Mouse (Mus musculus): ENCODE results near the gene Tnfrsf1b.

Gene Tnfrsf1b

DNA sequence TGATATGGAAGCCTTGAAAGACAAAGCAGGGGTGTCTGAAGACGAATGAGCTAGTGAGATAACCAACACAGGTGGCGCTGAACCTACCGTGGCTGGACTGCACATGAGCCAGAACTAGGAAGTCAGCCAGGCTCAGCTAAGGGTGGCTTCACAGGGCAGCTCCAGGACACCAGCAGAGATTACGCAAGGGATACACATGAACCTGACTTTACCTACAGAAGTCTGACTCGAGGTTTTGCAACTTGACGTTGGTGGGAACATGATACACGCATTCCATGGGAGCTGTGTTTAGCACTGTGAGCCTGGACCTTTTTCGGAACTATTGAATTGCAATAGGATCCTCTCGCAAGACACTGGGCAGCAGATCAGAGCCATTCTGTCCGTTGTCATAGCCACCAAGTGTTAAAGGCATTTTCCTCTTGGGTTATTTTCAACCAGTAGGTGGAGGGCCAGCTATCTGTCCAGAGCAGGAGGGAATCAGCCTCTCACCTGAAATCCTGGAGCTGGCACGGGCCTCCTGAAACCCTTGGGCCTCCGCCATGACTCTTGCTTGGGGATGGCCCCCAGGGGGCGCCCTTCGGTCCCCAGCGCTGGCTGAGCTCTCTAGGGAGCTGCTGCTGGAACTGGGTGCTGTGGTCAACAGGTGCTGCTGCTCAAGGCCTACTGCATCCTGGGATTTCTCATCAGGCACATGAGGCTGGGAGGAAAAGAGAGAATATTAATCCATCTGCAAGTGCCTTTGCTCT, 27.3 kb downstream of the Tnfrsf1b start:
- peak in 1 of 2 experiments; percentile 76 for DNase-seq (ENCODE audit: low spot score in 2 of 2)

DNA sequence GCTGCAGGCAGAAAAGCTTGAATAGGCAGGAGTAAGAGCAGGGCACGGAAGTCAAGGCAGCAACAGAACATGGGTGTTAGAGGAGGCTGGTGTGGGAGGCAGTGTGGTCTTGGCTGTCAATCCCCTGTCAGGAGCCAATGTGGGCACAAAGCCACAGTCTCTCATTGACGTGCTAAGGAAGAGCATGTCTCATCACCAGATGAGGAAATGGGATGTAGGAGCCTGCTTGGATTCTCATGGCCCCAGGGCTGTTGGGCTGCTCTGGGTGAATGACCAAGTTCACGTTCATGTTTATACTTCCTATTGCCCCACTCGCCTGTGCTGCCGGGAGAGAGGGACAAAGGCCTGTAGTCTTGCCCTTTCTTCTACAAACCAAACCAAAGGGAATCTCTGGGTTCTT, 28.8 kb downstream of the Tnfrsf1b start:
- DNase-seq (ENCODE audit: low spot score in 2 of 2) = no peak

DNA sequence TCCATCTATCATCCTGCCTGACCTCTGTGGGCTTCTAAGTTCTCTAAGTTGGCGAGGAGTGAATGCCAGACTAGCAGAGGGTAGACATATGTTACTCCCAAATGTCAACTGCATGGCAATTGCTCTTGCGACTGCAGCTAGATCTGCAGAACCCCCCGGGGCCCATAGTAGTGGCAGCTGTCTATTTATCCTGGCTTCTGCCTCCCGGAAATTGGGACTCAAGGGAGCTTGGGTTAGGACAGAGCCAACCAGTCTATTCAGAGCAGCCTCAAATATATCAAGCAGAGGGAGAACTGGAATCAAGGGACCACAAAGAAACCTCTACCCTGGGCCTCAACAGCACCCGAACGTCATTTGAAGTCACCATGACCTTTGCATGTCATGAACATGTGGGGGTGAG, 29.6 kb downstream of the Tnfrsf1b start:
- no peak for DNase-seq (ENCODE audit: low spot score in 2 of 2)

DNA sequence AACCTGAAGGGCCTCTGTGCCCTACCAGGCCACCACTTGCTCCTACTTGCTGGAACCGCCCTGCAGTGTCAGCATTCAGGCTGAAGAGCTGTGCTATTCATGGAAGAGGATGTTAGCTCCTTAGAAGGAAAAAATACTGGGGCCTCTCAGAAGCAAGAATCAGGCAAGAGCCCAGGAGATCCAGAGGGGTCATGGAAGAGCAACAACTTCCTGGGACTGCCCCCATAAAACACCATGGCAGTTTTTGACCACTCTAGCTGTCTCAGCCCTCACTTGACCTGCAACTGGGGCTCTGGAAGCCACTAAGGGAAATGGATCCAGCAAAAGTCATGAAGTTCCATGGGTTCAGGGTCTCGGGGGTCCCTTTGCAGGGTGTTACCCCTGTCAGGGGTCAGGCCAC, 31.3 kb downstream of the Tnfrsf1b start:
- no peak for DNase-seq (ENCODE audit: low spot score in 2 of 2)

DNA sequence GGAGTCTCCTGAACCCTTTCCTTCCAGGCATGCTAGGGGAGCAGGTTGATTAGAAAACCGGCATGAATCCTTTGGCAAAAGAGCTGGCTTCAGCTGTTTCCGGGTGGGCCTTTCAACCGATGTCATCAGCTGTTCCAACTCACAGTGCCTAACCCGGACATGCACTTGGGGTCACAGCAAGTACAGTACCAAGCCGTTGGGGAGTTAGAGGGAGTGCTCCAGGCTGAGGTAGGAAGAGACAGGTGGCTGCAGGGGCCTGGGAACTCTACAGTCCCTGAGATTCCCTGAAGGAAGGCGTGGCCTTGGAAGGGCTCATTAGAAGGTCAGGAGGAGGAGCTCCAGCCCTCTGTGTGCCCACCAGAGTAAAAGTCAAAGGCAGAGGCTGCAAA, 31.9 kb downstream of the Tnfrsf1b start:
- no peak for DNase-seq (ENCODE audit: low spot score in 2 of 2)

DNA sequence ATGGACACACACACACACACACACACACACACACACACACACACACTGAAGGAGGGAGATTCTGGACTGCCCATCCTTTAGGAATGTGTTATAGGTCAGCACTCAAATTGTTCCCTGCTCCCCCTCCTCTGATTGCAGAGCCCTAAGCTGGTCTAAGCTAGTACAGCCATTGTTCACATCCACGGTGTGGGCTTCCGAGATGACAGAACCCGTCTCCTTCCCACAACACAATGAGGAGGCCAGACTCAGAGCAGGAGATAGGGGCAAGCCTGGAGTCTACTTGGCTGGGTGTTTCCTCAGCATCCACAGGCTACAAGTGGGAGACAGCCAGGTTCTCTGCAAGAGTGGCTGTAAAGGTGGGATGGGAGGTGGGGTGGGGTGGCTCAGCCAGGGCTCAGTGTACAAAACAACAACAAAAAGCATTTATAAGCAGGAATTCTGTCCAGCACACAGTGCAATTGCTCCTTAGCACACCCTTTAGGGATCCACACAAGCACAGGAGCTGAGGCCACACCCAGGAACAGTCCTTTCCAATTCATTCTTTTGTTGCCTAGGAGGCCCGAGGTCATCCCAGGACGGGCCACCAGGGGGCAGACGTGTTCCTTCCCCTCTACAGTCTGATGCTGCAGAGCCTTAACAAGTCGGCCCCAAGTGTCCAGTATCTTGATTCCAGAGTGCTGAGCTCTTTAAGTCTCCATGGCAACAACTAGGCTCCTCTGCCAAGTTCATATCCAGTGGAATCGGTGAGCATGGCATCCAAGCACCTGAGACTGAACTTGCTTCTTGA, 32.5 kb downstream of the Tnfrsf1b start:
- DNase-seq (ENCODE audit: low spot score in 2 of 2) = peak; percentile 74 to 93

DNA sequence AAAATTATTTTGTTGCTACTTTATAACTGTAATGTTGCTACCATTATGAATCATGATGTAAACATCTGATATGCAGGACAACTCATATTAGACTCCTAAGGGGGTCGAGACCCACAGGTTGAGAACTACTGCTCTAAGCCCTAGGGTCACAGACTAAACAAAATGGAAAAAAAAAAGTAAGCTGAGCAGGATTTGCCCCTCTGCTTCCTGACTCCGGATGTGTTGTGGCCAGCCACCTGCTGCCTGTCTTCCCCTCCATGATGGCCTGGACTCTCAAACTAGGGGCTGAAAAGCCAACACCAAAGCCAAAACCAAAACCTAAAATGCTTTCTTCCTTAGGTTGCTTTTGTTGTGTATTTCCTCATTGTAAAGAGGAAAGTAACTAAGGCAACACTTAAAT, 35.6 kb downstream of the Tnfrsf1b start:
- DNase-seq (ENCODE audit: low spot score in 2 of 2) = peak; percentile 26 to 37

DNA sequence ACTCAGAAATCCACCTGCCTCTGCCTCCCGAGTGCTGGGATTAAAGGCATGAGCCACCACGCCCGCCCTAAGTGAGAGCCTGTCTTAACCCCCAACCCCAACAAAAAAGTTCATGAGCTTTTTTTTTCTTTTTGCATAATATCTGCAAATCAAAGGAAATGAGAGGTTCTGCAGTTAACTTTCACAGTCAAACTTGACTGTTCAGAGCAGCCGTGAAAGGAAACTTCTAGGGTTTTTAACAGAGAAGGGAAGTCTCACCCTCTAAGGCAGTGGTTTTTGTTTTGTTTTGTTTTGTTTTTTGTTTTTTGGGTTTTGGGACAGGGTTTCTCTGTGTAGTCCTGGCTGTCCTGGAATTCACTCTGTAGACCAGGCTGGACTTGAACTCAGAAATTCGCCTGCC, 36.1 kb downstream of the Tnfrsf1b start:
- peak in 1 of 2 experiments; percentile 17 for DNase-seq (ENCODE audit: low spot score in 2 of 2)

DNA sequence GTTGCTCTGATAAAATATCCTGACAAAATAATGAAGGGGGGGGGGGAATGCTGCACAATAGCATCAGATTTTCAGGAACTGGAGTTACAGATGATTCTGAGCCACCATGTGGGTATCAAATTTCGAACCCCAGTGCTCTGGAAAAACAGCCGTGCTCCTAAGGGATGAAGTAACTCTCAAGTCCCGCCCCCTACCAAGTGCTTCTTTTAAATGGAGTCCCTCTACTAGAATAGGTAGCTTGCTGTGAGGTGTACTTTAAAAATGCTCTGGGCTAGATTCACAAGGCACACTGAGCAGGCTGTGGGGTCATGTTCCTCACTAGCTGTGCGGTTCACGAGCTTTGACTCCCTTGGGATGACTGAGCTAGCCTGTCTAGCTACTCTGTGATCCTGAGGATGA, 37.0 kb downstream of the Tnfrsf1b start:
- no peak for DNase-seq (ENCODE audit: low spot score in 2 of 2)

DNA sequence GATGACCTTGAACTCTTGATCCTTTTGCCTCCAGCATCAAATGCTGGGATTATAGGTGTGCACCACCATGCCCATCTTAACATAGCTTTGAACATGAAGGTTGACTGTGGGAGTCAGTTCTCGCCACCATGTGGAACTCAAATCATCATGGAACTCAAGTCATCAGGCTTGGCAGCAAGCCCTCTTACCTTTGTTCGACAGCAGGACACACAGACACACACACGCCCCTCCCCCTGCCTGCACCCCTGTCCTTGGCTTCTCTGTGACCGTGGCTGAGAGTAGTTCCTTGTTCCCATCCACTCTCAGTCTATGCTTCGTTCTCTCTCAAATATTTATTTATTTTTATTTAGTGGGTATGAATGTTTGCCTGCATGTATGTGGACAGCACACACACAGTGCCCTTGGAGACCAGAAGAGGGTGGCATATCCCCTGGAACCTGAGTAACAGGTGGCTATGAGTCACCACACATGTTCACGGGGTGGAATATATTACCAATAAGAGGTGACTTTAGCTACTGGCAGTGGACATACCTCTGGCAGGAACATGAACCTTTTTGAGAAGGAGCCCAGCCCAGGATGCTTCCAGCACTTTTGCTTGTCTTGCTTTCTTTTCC, 37.5 kb downstream of the Tnfrsf1b start:
- no peak for DNase-seq (ENCODE audit: low spot score in 2 of 2)

DNA sequence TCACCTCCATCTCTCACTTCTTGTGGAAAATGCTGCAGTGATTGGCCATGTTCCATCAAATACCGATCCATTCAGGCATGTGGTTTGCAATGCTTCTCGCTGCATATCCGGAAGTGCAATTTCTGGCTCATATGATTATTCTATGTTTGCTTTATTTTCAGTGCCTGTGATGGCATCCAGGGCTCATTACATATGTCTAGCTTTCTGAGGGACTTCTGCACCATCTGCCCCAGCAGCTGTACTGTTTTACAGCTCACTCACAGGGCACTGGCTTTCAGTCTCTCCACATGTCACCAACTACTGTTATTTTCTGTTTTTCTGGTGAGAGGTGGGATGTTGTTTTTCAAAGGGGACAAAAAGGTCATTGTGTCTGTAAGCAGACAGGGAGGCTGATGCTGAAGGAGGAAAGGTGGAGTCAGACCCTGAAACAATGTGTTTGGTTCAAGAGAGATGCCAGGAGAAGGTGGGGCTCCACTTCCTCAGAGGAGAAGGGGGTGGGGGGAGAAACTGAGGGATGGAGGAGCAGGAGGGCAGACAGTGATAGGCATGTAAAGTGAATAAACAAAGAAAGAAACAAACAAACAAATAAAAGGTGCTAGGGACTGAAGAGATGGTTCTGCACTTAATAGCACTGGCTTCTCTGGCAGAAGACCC, 38.8 kb downstream of the Tnfrsf1b start:
- DNase-seq (ENCODE audit: low spot score in 2 of 2) = no peak

DNA sequence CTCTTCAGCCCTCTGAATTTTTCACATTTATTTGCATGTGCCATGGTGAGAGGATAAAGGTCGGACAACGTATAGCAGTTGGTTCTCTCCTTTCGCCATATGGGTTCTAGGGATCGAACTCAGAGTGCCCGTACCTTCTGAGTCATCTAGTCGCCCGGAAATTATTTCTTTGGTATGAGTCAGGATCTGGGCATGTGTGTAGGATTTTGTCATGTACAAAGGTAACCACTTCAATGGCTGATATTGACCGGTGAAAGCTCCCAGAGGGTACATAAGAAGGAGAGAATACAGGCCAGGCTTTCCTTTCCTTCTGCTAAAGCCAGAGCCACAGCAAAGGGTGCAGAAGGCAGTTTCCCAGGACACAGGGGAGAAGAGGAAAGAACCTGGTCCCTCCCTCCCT, 41.9 kb downstream of the Tnfrsf1b start:
- no peak for DNase-seq (ENCODE audit: low spot score in 2 of 2)

DNA sequence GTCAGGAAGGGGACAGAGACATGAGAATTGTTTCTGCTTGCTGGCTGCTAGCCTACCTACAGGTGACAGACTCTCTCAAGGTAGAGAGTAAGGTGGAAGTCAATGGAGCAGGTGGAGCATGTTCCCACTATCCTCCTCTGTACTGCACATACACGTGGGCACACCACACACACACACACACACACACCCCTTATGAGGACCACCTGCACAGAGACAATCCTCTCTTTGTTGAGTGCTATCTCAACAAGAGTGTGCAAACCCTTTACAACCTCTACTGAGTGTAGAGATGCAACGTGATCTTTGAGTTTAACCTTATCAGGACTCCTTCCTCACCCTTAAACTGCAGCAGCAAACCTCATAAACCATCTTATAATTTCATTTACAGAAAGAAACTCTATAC, 43.4 kb downstream of the Tnfrsf1b start:
- no peak for DNase-seq (ENCODE audit: low spot score in 2 of 2)

DNA sequence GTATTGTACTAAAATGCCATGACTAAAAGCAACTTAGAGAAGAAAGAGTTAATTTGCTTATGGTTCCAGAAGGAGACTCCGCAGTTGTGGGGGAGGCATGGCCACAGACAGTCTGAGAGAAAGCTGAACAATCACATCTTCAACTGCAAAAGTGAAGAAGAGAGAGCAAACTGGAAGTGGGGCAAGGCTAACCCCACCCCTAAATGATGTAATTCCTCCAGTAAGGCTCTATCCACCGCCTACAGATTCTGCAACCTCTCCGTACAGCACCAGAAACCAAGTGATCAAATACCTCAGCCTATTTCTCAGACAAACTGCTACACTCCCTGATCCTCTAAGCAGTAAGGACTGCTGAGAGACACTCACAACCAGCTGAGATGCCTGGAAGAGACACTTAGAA, 45.2 kb downstream of the Tnfrsf1b start:
- no peak for DNase-seq (ENCODE audit: low spot score in 2 of 2)

DNA sequence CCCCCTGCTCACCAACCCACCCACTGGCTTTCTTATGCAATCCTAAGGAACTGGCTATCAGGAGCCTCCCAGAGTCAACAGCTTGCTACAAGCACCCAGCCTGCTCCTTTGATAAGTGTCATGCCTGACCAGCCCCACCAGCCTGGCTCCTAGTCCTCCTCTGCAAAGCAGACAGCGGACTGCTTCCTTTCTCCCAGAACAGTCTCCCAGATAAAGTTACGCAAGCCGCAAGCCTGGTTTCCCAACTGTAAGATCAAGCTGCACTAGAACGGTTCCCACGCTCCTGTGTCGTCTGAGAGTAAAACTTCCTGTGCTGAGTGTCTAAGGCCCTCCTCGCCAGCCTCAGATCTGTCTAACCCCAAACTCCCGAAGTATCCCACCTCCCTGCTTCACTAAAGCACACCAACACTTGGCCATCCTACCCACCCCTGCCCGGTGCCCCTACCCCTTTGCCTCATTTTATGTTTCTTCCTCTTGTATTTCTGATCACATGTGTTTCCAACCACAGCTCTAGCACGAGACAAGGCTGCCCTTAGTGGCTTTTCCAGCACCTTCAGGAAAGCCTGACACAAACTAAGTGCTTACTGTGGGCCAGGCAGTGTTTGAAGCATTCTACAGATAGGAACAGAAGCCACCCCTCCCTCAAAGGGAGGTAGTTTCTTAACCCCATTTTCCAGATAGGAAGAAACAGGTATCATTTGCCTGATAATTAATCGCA, 46.5 kb downstream of the Tnfrsf1b start:
- DNase-seq (ENCODE audit: low spot score in 2 of 2) = peak in 1 of 2 experiments; percentile 11

DNA sequence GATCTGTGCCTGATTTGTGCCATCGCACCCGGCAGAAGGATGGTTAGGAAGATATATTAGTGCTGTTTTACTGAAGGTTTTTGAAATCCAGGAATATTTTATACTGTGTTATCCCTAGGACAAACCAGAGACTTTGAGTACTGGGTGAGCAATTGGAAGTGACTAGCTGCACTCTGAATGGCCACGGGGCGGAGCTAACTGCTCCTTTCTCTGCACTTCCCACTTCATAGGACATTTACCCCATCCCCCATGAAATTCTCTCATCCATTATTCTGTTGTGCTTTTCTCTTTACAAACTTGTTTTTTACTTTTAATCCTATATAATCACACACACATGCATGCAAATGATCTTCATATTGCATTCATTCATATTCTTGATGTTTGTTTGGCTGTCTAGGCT, 50.1 kb downstream of the Tnfrsf1b start:
- no peak for DNase-seq (ENCODE audit: low spot score in 2 of 2)

DNA sequence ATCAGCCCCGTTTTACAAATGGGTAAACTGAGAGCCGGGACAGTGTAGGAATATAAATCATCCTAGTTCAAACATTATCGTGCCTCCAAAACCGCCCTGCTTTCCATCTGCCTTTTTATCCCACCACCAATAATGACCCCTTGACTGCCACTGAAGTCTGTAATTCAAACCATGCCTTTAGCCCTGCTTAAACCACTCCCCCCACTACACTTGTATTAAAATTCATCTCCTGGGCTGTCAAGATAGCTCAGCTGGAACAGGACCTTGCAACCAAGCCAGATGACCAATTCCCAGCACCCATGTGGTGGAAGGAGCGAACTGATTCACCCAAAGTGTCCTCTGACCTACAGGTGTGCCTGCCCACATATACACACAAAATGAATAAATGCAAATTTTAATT, 51.5 kb downstream of the Tnfrsf1b start:
- DNase-seq (ENCODE audit: low spot score in 2 of 2) = no peak

DNA sequence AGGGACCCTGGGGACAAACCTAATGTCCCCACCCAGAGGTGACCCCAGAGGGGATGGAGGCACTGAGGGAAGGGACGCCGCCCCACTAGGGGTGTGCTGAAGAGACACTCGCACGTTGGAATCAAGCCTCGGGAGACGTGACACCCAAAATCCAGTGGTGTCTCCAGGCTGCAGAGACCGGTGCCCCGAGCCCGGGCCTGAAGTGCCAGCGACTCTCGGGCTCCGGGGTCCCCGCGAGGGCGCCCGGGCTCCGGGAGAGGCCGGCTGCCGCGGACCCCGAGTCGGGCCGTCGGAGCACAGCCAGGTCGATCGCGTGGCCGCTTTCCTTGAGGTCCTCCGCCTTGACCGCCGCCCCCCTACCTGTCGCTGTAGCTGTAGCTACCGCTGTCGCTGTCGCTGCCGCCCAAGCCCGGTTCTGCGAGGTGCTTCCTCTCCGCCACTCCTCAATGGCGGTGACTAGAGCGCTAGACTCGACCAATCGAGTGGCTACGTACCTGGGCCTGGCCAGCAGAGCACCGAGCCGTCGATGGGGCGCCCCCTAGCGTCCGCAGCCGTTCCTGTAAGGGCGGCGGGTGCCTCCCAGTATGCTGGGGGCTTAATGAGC, 52.0 kb downstream of the Tnfrsf1b start, which contains the start of gene Vps13d:
Gene Vps13d, minus strand, starts transcription at position 447 of the 604 bp plus-strand sequence.
- peak; percentile 90 to 97 for DNase-seq (ENCODE audit: low spot score in 2 of 2)

DNA sequence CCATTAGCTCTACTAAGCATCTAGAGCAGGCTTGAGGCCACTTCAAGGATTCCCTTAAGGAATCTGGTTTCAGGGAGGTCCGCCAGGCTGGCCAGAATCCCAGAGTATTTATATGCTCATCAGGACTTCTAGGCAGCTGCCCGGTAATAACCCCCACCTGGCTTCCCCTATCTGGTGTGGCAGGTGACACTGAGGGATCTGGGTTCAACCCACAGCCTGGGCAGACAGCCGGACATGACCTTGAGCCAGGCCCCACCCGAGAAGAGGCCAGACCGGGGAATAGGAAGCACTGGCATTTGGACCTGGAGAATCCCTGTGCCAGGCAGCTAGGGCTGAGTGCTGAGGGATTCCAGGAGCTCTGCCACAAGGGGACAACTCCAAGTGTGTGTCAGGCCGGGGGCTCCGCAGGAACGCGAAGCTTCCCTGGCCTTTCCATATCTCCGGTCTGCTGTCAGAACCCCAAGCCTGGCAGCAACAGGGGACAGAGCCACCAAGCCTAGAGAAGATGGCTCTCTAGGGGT, 52.6 kb downstream of the Tnfrsf1b start:
- peak in 1 of 2 experiments; percentile 12 for DNase-seq (ENCODE audit: low spot score in 2 of 2)

DNA sequence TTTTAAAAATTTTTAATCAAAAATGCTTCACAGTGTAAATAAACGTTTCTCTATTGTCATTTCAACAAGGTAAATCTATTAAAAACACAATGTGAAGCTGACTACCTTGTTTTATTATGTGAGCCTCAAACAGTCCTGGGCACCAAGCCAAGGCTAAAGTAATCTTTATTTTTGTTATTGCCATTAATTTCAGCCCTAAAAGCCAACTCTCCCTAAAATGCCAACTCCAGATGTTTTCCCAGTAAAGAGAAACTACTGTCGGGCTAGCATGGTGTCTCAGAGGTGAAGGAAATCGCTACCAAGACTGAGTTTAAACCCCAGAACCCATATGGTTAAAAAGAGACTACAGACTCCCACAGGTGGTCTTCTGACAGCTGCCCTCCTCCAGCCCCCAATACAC, 53.3 kb downstream of the Tnfrsf1b start:
- DNase-seq (ENCODE audit: low spot score in 2 of 2) = no peak

DNA sequence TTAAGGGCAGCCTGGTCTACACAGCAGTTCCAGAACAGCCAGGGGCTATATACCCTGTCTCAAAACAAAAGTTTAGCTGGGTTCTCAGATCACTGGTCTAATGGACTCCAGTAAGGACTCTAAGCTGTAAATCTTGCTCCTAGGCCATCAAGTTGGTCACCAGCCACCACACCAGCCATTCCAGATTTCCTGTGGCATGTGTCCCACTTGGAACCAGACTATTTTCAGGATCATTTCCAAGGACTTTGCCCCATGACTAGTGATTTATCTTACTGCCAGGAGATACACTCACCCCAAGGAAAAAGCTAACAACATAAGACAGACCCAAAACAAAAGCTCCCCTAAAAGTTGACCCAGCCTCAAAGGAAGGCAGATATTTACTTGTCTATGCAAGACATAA, 54.0 kb downstream of the Tnfrsf1b start:
- no peak for DNase-seq (ENCODE audit: low spot score in 2 of 2)

All from thymus, postnatal 10 days (tissue).